Mouse (Mus musculus) stomach, embryonic 15.5 days (tissue): ENCODE results near the gene Enho. TPM values are rescaled to one million over a fixed set of nuclear protein-coding genes. Genes with fewer than 3 reads are reported as not detected.

Experiments
- ATAC-seq: fragments of 200-750 bp; cut with Nextera tagmentation; 2 replicates; pipeline ENCODE4 v1.8.0; 2017; ENCODE audit warnings: low read depth, moderate number of reproducible peaks, moderate TSS enrichment; ENCODE audit not compliant: insufficient read depth, low FRiP score
- H3K27ac ChIP-seq: fragments of 300-500 bp; sonication (generic); 2 replicates; pipeline ENCODE4 v1.5.1; 2015; ENCODE audit warnings: mild to moderate bottlenecking, inconsistent platforms
- H3K27me3 ChIP-seq: fragments of 300-500 bp; sonication (generic); replicated peaks from 2 replicates; pipeline ENCODE4 v1.6.1; 2015; ENCODE audit warnings: inconsistent platforms
- H3K36me3 ChIP-seq: fragments of 300-500 bp; sonication (generic); 2 replicates; pipeline ENCODE4 v1.6.1; 2015; ENCODE audit warnings: inconsistent platforms
- H3K4me1 ChIP-seq: fragments of 300-500 bp; sonication (generic); 2 replicates; pipeline ENCODE4 v1.6.1; 2015; ENCODE audit warnings: inconsistent platforms
- H3K4me2 ChIP-seq: fragments of 300-500 bp; sonication (generic); 2 replicates; pipeline ENCODE4 v1.6.1; 2015; ENCODE audit warnings: mild to moderate bottlenecking, inconsistent platforms
- H3K4me3 ChIP-seq: fragments of 300-500 bp; sonication (generic); replicated peaks from 2 replicates; pipeline ENCODE4 v1.5.1; 2015; ENCODE audit warnings: inconsistent platforms
- H3K9ac ChIP-seq: fragments of 300-500 bp; sonication (generic); 2 replicates; pipeline ENCODE4 v1.6.1; 2015; ENCODE audit warnings: inconsistent platforms
- H3K9me3 ChIP-seq: fragments of 300-500 bp; sonication (generic); 2 replicates; pipeline ENCODE4 v1.6.1; 2016; ENCODE audit warnings: inconsistent platforms
- WGBS: fragments of 180-500 bp; shearing (Covaris S2); methylation state at CpG from one replicate; pipeline ENCODE4 v1.1.7; 2015; 5-methylcytosine and 5-hydroxymethylcytosine counted together
- polyA plus RNA-seq: library from polyadenylated mRNA; unstranded; fragments of >200 nt; fragmentation: Nextera tagmentation; extraction: Ambion mirVana; gene quantifications from 2 replicates; pipeline ENCODE4 v1.2.1, GENCODE M21; 2015

Gene Enho
- polyA plus RNA-seq, 1 experiment from 2014 or later: 24.0 TPM

DNA sequence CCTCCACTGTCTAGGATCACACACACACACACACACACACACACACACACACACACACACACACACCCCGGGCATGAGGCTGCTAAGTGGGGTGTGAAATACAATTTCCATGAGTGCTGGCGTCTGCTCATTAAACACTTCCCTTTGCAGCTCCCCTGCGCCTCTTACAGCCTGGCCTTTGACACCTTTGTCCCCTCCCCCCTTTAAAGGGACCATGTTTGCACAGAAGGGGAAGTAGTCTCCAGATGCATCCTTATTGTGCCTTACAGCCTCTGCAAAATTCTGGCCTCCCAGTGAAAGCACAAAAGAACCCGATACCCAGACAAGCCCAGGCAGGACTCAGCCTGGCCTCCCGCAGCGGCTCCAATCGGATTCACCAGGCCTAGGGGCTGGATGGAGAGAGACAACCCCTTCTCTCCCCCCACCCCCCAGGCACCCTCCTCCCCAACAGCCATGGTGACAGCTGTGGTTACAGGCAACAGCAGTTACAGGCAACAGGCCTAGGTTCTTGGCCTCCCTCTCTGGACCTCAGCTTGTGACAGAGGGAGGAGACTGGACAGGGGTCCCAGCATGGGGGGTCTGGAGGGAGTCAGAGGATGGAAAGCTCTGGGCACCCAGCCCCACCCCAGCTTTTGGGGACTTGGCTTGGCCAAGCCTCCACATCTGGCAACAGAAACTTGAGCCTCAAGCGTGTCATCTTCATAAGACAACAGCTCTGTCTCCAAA, 11.8 kb downstream of the Enho start:
- no peak overlapping the region for H3K4me3 ChIP-seq
- H3K4me1 ChIP-seq: peaks cover 51% of the 10 kb centered on the region
- H3K27me3 ChIP-seq: no peaks in the 10 kb centered on the region
- no peaks in the 10 kb centered on the region for H3K9me3 ChIP-seq
- H3K27ac ChIP-seq: peak overlapping the region; percentile 80
- no peaks in the 10 kb centered on the region for H3K36me3 ChIP-seq
- WGBS: 12% methylated on average over 8 of the region's 8 CpGs
- no peak overlapping the region; the same call in 1 of the 2 replicates for H3K4me2 ChIP-seq
- H3K9ac ChIP-seq: no peak overlapping the region
- ATAC-seq: peak; percentile 48

DNA sequence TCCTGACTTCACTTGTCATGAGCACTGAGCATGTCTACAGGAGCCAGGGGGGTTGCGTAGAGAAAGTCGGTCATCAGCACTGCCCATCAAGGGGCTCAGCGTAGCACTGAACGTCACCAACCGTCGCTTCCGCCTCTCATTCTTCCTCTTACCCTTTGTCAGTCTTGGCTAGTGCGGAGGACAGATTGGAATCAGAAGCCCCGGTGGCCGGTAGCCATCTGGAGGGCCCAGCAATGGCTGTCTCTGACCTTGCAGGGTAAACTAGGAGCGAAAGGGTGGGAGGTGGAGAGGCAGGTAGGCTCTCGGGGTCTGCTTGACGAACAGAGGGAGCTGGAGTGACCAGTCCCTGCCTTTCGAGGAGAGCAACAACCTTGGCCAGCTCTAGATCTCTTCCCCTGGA, 18.1 kb downstream of the Enho start:
- no peaks in the 10 kb centered on the region for H3K36me3 ChIP-seq
- no peak overlapping the region for H3K4me3 ChIP-seq
- 87% methylated on average over 14 of the region's 14 CpGs for WGBS
- H3K9ac ChIP-seq: no peak overlapping the region
- H3K9me3 ChIP-seq: no peaks in the 10 kb centered on the region
- H3K4me2 ChIP-seq: no peak overlapping the region
- no peaks in the 10 kb centered on the region for H3K4me1 ChIP-seq
- ATAC-seq: no peak
- H3K27me3 ChIP-seq: no peaks in the 10 kb centered on the region
- H3K27ac ChIP-seq: no peak overlapping the region

DNA sequence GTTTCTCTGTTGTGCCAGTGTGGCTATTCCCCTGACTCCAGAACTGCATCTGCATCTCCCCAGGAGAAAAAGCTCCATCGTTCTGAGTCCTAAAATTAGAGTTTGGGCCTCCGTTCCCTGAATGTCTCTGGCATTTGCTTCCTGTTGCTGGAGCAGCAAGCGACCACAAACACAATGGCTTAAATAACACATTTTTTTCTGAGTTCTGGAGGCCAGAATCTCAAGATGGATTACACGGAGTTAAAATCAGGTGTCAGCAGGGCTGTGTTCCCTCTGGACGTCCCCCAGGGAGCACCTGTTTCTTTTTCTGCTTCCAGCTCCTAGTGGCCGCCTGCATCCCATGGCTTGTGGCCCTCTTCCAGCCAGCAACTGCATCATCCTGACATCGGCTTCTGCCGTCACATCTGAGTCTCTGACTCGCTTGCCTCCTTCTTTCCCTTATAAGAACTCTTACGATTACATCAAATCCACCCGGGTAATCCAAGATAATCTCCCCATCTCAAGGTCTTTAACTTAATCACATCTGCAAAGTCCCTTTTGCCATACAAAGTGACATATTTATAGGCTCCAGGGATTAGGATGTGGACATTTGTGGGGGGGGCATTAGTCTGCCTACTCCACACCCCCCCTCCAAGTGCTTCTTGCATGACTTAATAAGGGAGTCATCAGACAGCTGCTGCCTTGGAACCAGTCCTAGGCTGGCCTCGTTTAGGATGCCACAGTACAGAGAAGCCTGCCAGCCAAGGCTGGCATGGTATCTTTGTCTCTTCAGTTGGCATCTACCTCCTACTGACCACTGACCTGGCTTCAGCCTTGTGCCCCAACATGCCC, 21.0 kb downstream of the Enho start:
- peak overlapping the region; percentile 13; the same call in 1 of the 2 replicates for H3K27ac ChIP-seq
- H3K9ac ChIP-seq: no peak overlapping the region
- no peak overlapping the region for H3K4me2 ChIP-seq
- no peaks in the 10 kb centered on the region for H3K9me3 ChIP-seq
- H3K4me3 ChIP-seq: no peak overlapping the region
- peak; percentile 41; the same call in 1 of the 2 replicates for ATAC-seq
- 35% methylated on average over 12 of the region's 12 CpGs for WGBS
- H3K27me3 ChIP-seq: no peaks in the 10 kb centered on the region
- H3K4me1 ChIP-seq: no peaks in the 10 kb centered on the region
- no peaks in the 10 kb centered on the region for H3K36me3 ChIP-seq

DNA sequence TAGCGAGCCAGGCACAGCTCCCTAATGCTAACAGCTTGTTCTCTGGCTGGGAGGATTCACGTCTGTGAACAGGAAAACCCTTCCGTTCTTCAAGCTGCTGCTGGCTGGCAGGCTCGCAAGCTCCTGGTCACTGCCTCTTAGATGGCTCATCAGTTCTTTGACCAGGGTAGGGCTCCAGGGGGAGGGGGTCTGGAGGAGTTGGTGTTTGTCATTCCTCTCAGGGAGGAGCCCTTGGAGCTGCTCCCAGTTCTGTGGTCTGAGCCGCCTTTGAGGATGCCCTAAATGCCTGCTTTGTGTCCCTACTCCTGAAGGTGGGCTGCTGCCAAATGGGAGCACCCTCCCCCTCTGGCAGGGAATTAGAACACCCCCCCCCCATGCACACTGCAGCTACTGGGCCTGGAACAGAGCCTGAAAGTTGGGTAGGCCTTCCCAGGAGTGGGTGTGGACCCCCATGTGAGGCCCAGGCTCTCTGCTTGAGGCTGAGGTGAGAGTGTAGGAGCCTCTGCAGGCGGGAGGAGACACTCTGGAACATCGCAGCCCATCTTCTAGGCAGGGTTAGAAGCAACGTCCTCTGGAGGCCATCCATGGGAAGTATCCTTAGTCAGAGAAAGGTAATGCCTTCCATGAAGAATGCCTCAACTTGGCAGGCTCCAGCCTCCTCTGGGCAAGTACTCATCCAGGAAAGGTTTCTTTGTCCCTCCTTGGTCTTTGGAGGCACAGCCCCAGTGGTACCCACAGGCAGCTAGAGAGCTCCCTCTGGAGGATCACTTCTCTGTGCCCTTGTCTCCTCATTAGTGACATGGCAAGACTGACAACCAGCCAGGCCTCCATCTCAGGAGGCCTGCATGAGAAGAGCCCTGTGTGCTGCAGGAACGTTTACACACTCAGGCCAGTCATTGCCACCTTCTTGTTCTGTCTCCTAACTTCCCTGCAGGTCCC, 24.2 kb downstream of the Enho start:
- H3K4me2 ChIP-seq: no peak overlapping the region
- peak; percentile 47; the same call in 1 of the 2 replicates for ATAC-seq
- no peak overlapping the region for H3K4me3 ChIP-seq
- no peaks in the 10 kb centered on the region for H3K27me3 ChIP-seq
- 55% methylated on average over 9 of the region's 9 CpGs for WGBS
- H3K27ac ChIP-seq: no peak overlapping the region
- H3K4me1 ChIP-seq: no peaks in the 10 kb centered on the region
- no peaks in the 10 kb centered on the region for H3K9me3 ChIP-seq
- no peaks in the 10 kb centered on the region for H3K36me3 ChIP-seq
- H3K9ac ChIP-seq: no peak overlapping the region

DNA sequence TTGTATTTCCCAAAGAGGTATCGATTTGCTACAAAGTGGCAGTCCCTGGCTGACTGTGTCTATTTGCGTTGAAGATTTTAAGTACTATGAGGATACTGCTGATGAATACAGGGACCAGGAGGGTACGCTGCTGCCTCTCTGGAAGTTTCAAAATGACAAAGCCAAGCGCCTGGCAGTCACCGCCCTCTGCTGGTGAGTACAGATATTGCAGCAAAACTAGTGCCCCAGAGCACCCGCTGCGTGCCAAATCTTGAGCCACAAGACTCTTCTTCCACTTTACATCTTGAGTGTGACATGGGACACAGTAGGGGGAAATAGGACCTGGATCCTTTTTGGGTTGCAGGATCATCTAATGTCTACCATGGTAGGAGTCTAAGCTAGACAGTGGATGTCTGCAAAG, 26.0 kb downstream of the Enho start:
- H3K9me3 ChIP-seq: no peaks in the 10 kb centered on the region
- H3K4me1 ChIP-seq: no peaks in the 10 kb centered on the region
- WGBS: 10% methylated on average over 7 of the region's 7 CpGs
- no peak overlapping the region for H3K9ac ChIP-seq
- no peaks in the 10 kb centered on the region for H3K27me3 ChIP-seq
- H3K4me3 ChIP-seq: no peak overlapping the region
- ATAC-seq: no peak
- H3K36me3 ChIP-seq: no peaks in the 10 kb centered on the region
- H3K27ac ChIP-seq: no peak overlapping the region
- H3K4me2 ChIP-seq: no peak overlapping the region

DNA sequence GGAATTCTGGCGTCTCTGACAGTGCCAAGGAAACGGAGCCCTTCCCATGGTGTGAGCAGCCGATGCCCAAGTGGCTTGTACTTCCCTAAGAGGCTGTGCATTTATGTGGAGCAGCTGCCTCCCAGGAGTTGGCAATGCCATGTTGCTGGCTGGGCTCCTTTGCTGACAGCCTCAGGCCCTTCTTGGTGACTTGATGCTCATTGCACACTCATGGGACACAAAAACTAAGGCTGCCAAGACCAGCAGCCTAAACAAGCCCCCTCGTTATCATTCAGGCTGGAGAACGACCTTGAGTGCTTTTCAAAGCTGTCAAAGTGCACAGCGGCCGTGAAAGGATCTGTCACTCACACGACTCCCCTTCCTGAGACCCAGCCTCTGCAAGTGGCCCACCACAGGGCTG, 28.0 kb downstream of the Enho start:
- Histone ChIP-seq H3K27me3 (no peaks in the 10 kb centered on the region), H3K4me2 (no peak overlapping the region), H3K4me3 (no peak overlapping the region), H3K36me3 (no peaks in the 10 kb centered on the region), H3K9me3 (no peaks in the 10 kb centered on the region), H3K4me1 (no peaks in the 10 kb centered on the region), H3K27ac (no peak overlapping the region), H3K9ac (no peak overlapping the region)
- no peak for ATAC-seq
- 53% methylated on average over 8 of the region's 8 CpGs for WGBS

DNA sequence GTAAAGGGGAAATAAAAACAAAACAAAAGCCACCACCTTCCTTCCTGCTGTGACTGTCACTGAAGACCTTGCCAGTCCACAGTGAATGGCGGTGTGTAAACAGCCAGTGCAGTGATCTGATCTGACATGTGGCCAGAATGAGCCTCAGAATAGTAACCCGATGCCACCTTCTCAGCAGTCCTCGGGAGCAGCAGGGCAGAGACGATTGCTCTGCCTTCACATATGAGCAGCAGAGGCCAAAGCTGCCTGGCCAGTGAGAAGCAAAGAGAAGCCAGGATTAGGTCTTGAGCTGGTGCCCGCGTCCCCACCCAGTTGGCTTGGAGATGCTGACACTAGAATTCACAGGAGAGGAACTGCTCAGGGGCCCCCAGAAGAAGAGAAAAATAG, 29.5 kb downstream of the Enho start:
- no peak overlapping the region for H3K4me2 ChIP-seq
- no peaks in the 10 kb centered on the region for H3K9me3 ChIP-seq
- no peak for ATAC-seq
- H3K9ac ChIP-seq: no peak overlapping the region
- 45% methylated on average over 6 of the region's 6 CpGs for WGBS
- H3K27ac ChIP-seq: no peak overlapping the region
- H3K27me3 ChIP-seq: no peaks in the 10 kb centered on the region
- H3K36me3 ChIP-seq: no peaks in the 10 kb centered on the region
- no peak overlapping the region for H3K4me3 ChIP-seq
- no peaks in the 10 kb centered on the region for H3K4me1 ChIP-seq

DNA sequence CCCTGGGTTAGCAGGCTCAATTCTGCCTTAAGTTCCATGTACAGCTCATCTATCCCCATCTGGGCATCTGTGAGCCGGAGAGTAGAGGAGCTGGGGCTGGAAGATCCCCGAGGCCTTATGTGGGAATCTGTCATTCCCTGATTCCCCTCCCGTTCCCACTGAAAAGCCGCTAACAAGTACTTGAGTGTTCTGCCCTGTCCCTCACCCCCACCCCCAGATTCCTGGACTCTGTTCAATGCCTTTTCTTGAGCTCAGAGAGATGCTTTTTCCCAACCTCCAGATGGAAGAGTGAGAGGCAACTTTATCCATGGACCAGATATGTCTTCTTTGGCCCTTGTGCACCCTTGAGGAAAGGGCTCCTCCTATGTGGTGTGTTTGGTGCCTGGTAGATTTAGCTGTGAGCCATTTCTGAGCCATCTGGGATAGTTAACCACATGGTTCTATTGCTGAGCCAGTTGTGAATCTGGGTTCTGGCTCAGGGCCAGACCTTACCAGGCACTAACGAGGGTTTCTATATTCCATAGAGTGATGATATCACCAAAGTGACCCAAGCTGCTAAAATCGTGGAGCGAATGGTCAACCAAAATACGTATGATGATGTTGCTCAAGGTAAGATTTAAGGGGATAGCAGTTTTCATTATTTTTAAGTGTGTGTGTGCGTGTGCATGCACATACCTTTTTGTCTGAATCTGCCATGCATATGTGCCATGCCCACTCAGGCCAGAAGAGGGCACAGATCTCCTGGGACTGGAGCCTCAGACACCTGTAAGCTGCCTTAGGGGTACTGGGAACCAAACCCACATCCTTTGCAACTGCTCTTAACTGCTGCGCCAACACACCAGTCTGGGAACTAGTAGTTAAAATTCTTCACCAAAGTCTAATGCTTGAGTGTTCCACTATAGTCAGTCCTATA, 30.2 kb downstream of the Enho start:
- Histone ChIP-seq H3K9ac (no peak overlapping the region), H3K27me3 (no peaks in the 10 kb centered on the region), H3K9me3 (no peaks in the 10 kb centered on the region), H3K4me2 (no peak overlapping the region), H3K36me3 (no peaks in the 10 kb centered on the region), H3K27ac (no peak overlapping the region), H3K4me3 (no peak overlapping the region), H3K4me1 (no peaks in the 10 kb centered on the region)
- no peak for ATAC-seq
- 79% methylated on average over 10 of the region's 10 CpGs for WGBS

DNA sequence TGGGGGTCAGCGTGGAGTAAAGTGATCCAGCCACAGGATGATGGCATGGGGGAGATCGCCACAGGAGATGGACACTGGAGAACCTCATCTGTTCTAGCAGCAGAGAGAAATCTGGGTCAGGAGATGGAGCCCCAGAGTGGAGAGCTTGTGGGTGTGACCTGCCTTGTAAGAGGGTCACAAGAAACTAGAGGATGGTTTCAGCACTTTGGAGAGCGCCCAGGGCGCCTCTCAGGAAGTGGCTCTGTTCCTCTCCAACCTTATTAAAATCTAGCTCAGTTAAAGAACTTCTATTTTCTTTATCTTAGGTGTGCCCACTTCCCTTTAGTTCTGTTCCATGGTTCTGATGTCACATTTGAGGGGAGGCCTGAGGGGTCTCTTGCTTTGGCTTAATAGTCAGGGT, 33.3 kb downstream of the Enho start:
- no peaks in the 10 kb centered on the region for H3K36me3 ChIP-seq
- H3K4me1 ChIP-seq: no peaks in the 10 kb centered on the region
- ATAC-seq: no peak
- H3K9me3 ChIP-seq: no peaks in the 10 kb centered on the region
- H3K4me2 ChIP-seq: no peak overlapping the region
- H3K4me3 ChIP-seq: no peak overlapping the region
- H3K9ac ChIP-seq: no peak overlapping the region
- 38% methylated on average over 4 of the region's 4 CpGs for WGBS
- no peak overlapping the region for H3K27ac ChIP-seq
- H3K27me3 ChIP-seq: 0 out of 2 replicates have a peak, but pooled peaks cover 5% of the 10 kb centered on the region

DNA sequence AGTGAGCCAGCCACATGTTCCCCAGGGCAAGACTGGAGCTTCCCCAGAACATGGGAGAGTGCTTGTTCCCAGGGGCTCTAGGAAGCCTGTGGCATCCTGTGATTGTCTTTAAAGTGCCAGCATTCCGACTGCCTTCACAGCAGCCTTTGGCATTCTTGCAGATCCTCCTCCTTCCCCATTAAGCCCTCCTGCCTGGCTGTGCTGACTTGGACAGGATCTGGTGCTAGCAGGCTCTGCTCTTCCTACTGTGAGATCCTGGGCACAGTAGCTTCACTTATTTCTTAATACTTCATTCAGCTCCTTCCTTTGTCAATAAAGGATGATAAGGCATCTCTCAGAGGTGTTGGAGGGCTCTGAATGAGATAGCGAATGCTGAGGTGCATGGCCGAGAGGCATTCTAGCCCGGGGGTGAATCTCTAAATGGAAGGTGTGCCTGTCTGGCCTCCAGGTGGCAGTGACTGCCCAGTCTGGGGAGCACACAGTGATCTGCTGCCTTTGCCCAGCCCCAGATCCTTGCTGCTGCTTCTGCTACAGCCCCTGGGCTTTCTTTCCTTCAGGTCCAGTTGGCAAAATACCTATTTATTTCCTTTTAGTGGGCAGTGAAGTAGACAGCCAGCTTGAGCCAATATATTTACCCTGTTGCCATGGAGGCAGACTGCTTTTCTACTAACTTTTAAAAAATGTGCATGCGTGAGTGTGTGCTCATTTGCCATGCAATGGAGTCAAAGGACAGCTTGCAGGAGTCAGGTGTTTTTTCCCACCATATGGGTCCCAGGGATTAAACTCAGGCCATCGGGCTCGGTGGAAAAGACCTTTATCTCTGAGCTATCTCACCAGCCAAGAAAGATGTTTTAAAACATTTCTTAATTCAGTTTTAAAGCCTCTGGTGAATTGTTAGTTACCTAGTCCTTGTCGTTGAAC, 35.4 kb downstream of the Enho start:
- Histone ChIP-seq H3K9me3 (no peaks in the 10 kb centered on the region), H3K9ac (no peak overlapping the region), H3K27me3 (0 out of 2 replicates have a peak, but pooled peaks cover 5% of the 10 kb centered on the region), H3K27ac (no peak overlapping the region), H3K4me2 (no peak overlapping the region), H3K4me3 (no peak overlapping the region), H3K4me1 (no peaks in the 10 kb centered on the region), H3K36me3 (no peaks in the 10 kb centered on the region)
- ATAC-seq: no peak
- WGBS: 47% methylated on average over 8 of the region's 8 CpGs
